Mouse (Mus musculus) ES-E14 (cell line): ENCODE measurements around the gene Megf9. TPM values are rescaled to one million over a fixed set of nuclear protein-coding genes. Genes with fewer than 3 reads are reported as not detected.

Experiments
- DNase-seq: peaks from one replicate; pipeline ENCODE4 v3.0.0-alpha.2; 2013; ENCODE audit warnings: low read depth, low spot score
- H3K27ac ChIP-seq: 2 replicates; pipeline ENCODE4 v1.5.1; 2012; ENCODE audit warnings: low read depth, mild to moderate bottlenecking, low read length, moderate library complexity, mixed read lengths; ENCODE audit not compliant: poor library complexity, insufficient read depth, severe bottlenecking
- H3K36me3 ChIP-seq: 2 replicates; pipeline ENCODE4 v1.6.1; 2012; ENCODE audit warnings: mild to moderate bottlenecking, low read length, moderate library complexity, mixed read lengths; ENCODE audit not compliant: control insufficient read depth, poor library complexity, insufficient read depth, severe bottlenecking
- H3K4me1 ChIP-seq, 2 experiments: fragments of 150-350 bp in 1 of 2; sonication (generic) in 1 of 2; 2 replicates each; pipeline ENCODE4 v1.6.1; 2012; ENCODE audit warnings: low read length in 2 of 2, mild to moderate bottlenecking in 1 of 2, mixed read lengths in 1 of 2; ENCODE audit not compliant: control insufficient read depth in 2 of 2, insufficient read depth in 2 of 2, poor library complexity in 1 of 2
- H3K4me3 ChIP-seq, 2 experiments: fragments of 150-350 bp in 1 of 2; sonication (generic) in 1 of 2; 2 replicates each; pipeline ENCODE4 v1.5.1; 2012; ENCODE audit warnings: low read length in 2 of 2, low read depth in 1 of 2, mild to moderate bottlenecking in 1 of 2, mixed read lengths in 1 of 2; ENCODE audit not compliant: insufficient read depth in 1 of 2, poor library complexity in 1 of 2, severe bottlenecking in 1 of 2
- H3K9ac ChIP-seq: 2 replicates; pipeline ENCODE4 v1.6.1; 2012; ENCODE audit warnings: low read depth, mild to moderate bottlenecking, low read length, mixed read lengths; ENCODE audit not compliant: poor library complexity, insufficient read depth, severe bottlenecking
- H3K9me3 ChIP-seq: fragments of 150-350 bp; sonication (generic); 2 replicates; pipeline ENCODE4 v1.6.1; 2012; ENCODE audit warnings: low read depth, mild to moderate bottlenecking, low read length; ENCODE audit not compliant: control insufficient read depth, insufficient read depth
- CHD2 ChIP-seq: IDR thresholded peaks from 2 replicates; pipeline ENCODE4 v1.6.1; 2014; ENCODE audit warnings: mild to moderate bottlenecking, low read depth, low read length, inconsistent platforms
- HCFC1 ChIP-seq: IDR thresholded peaks from 2 replicates; pipeline ENCODE4 v1.6.1; 2012; ENCODE audit warnings: low read length, inconsistent platforms, borderline replicate concordance; ENCODE audit not compliant: insufficient read depth
- MAFK ChIP-seq: IDR thresholded peaks from 2 replicates; pipeline ENCODE4 v1.6.1; 2014; ENCODE audit warnings: mild to moderate bottlenecking, low read depth, low read length, inconsistent platforms; ENCODE audit not compliant: insufficient read depth
- ZC3H11A ChIP-seq: IDR thresholded peaks from 2 replicates; pipeline ENCODE4 v1.6.1; 2012; ENCODE audit warnings: low read depth, mild to moderate bottlenecking, inconsistent platforms, low read length, borderline replicate concordance
- ZNF384 ChIP-seq: IDR thresholded peaks from 2 replicates; pipeline ENCODE4 v1.6.1; 2012; ENCODE audit warnings: low read depth, low read length, inconsistent platforms
- in situ Hi-C, 2 experiments: fragments of 600-800 bp; cut with MboI; formaldehyde crosslinking; loops; one replicate each; pipeline ENCODE4 v1.15.1; 2025; ENCODE audit warnings: low sequenced_read_pairs in 2 of 2, inconsistent platforms in 1 of 2; ENCODE audit not compliant: unreplicated experiment in 2 of 2
- total RNA-seq: library from RNA; depleted of rRNA; stranded (reverse); fragments of 300-350 nt; gene quantifications from 2 replicates; pipeline ENCODE4 v1.2.3, GENCODE M21; 2012

Megf9 gene
- total RNA-seq, 1 experiment: 2.2 TPM

GRCm38 (mm10) chr4:70545869-70546542 lies 11.2 kb upstream of the Megf9 start:
- H3K9me3 ChIP-seq: no peaks in the 10 kb centered on the region

GRCm38 (mm10) chr4:70544390-70544789 lies 9.6 kb upstream of the Megf9 start:
- H3K4me3 ChIP-seq: no peak overlapping the region
- no peak overlapping the region for H3K9ac ChIP-seq

More at GRCm38 (mm10) chr4:70545869-70546542, 11.2 kb upstream of the Megf9 start:
- Histone ChIP-seq H3K36me3 (no peaks in the 10 kb centered on the region), H3K27ac (no peak overlapping the region), H3K9ac (no peak overlapping the region), H3K4me1 (no peaks in the 10 kb centered on the region), H3K4me3 (no peak overlapping the region)
- DNase-seq: no peak
- in situ Hi-C loops: no loop called here
- TF ChIP-seq CHD2 (no peak), ZNF384 (no peak), ZC3H11A (no peak)

GRCm38 (mm10) chr4:70542387-70542786 lies 7.6 kb upstream of the Megf9 start:
- H3K4me3 ChIP-seq: no peak overlapping the region
- H3K36me3 ChIP-seq: no peaks in the 10 kb centered on the region
- TF ChIP-seq CHD2 (no peak), ZNF384 (no peak), ZC3H11A (no peak), HCFC1 (no peak), MAFK (no peak)
- no peak overlapping the region for H3K9ac ChIP-seq
- in situ Hi-C loops: no loop called here
- DNase-seq: no peak
- H3K4me1 ChIP-seq: no peaks in the 10 kb centered on the region
- no peaks in the 10 kb centered on the region for H3K9me3 ChIP-seq
- H3K27ac ChIP-seq: no peak overlapping the region

More at GRCm38 (mm10) chr4:70544390-70544789, 9.6 kb upstream of the Megf9 start:
- no peak for TF ChIP-seq HCFC1
- TF ChIP-seq ZC3H11A: no peak
- TF ChIP-seq ZNF384: no peak
- TF ChIP-seq CHD2: no peak
- no peak for TF ChIP-seq MAFK
- Histone ChIP-seq H3K36me3 (no peaks in the 10 kb centered on the region), H3K9me3 (no peaks in the 10 kb centered on the region), H3K4me1 (no peaks in the 10 kb centered on the region), H3K27ac (no peak overlapping the region)
- in situ Hi-C loops: no loop called here
- DNase-seq: no peak

- in situ Hi-C loops: no loop called here
- Histone ChIP-seq H3K4me1 (no peaks in the 10 kb centered on the region; a peak in 1 of 4 replicates), H3K27ac (no peak overlapping the region), H3K4me3 (no peak overlapping the region), H3K36me3 (no peaks in the 10 kb centered on the region), H3K9me3 (no peaks in the 10 kb centered on the region), H3K9ac (no peak overlapping the region)
- no peak for TF ChIP-seq CHD2
- TF ChIP-seq ZC3H11A: no peak
- no peak for TF ChIP-seq MAFK
- DNase-seq: no peak
These were observed 5.9 kb upstream of the Megf9 start for GRCm38 (mm10) chr4:70540743-70541142.
